Mouse (Mus musculus) embryonic fibroblast, embryonic 13.5 days (primary cell): ENCODE data around the gene Akt2.

ENCODE experiments used
- CTCF ChIP-seq: IDR thresholded peaks from 2 replicates; pipeline ENCODE4 v1.5.1; 2011; ENCODE audit warnings: mild to moderate bottlenecking, control low read depth, low read length, moderate library complexity, borderline replicate concordance; ENCODE audit not compliant: insufficient read depth
- POLR2A ChIP-seq: IDR thresholded peaks from 2 replicates; pipeline ENCODE4 v1.6.1; 2011; ENCODE audit warnings: low read depth, mild to moderate bottlenecking, control low read depth, low read length, moderate library complexity

DNA sequence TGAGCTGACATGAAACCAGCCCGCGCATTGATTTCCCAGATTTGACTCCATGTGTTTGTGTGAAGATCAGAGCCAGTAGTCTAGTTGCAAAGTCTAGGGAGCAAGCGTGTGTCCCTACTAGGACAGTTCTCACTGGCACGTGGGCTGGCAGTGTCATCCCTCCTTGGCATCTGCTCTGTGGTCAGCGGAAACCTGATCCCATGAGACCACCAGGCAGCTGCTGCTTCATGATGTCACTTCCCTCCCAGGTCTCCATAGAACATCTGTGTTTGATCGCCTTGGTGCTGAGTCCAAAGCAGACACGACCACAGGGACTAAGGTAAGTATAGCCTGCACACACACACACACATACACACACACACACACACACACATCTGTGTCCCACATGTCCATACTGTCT is 12.9 kb upstream of the Akt2 start:
- no peak for TF ChIP-seq CTCF
- no peak for TF ChIP-seq POLR2A
